Mouse (Mus musculus): ENCODE data around the gene Ugt1a6b.

DNA sequence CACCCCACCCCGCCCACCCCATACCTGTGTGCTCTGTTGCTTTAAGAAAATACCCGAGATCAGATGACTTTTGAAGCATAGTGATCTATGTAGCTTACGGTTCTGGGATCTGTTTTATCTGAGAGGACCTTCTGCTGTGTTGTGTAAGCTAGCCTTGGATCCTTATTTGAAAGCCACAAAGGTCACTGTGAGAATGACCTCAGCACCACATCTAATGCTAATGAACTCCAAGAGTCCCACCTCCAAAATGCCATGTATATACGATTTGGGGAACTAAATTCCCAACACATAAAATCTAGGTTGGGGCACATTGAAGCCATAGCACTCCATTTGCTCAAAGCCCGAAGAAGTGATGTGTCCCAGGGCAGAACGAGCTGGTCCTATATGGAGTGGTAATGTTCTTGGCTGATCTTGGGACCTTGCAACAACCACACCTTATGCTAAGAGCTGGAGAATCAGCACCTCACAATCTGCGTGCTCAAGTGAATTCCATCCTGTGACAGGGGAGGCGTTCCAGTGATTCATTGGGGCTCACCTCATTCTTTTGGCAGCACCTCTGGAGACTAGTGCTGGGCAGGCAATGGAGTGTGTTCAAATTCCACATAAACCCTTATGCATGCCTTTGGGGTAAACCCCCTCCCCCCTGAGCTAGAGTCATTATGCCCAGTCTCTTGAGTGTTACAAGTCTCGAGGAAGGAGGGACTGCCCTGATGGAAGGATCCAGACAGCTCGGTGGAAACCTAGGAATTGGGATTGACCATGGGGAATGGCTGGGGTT, 154.0 kb downstream of the Ugt1a6b start:
- no peak for TF ChIP-seq CTCF (IDR thresholded peaks at IDR 0.05; ENCODE audit: borderline replicate concordance, extremely low read depth, insufficient read depth, insufficient read length)
- no peak for TF ChIP-seq POLR2A (IDR thresholded peaks at IDR 0.05; ENCODE audit: borderline replicate concordance, extremely low read depth, insufficient read depth, insufficient read length, poor library complexity, severe bottlenecking)
